Mouse (Mus musculus) adrenal gland (tissue): ENCODE measurements around the gene Palb2.

Experiments used
- intact Hi-C: fragments of 180-260 bp; cut with DNase I; formaldehyde crosslinking; loops from one replicate; pipeline ENCODE4 v1.15.1; 2025
- long read RNA-seq, 2 experiments: library from polyadenylated mRNA; unstranded; transcript quantifications; one replicate each; pipeline ENCODE4 v2.0.0; 2020; ENCODE audit warnings: borderline replicate concordance in 1 of 2; ENCODE audit not compliant: insufficient replicate concordance in 1 of 2

Gene Palb2
- long read RNA-seq, experiment 1 = 0 reads
- long read RNA-seq, experiment 2 = 0 reads

- intact Hi-C loops = no loop called here
These were observed at the start of gene Palb2, which contains the start of gene Dctn5 for GRCm38 (mm10) chr7:122132497-122133337. Gene Palb2 (minus strand): TSS chr7:122132985. Gene Dctn5 (plus strand): TSS chr7:122133041.

- intact Hi-C loops = no loop called here
These were observed 47.9 kb upstream of the Palb2 start for GRCm38 (mm10) chr7:122180720-122181119.

GRCm38 (mm10) chr7:122171613-122172012 is 38.8 kb upstream of the Palb2 start:
- intact Hi-C loops = no loop called here

- intact Hi-C loops = no loop called here
These were observed 37.9 kb upstream of the Palb2 start for GRCm38 (mm10) chr7:122170705-122171104.

GRCm38 (mm10) chr7:122167203-122167602 is 34.4 kb upstream of the Palb2 start:
- intact Hi-C loops = no loop called here

GRCm38 (mm10) chr7:122163766-122164165 is 31.0 kb upstream of the Palb2 start:
- intact Hi-C loops = no loop called here

GRCm38 (mm10) chr7:122160037-122160436 is 27.3 kb upstream of the Palb2 start:
- intact Hi-C loops = no loop called here

- intact Hi-C loops = no loop called here
These were observed 26.4 kb upstream of the Palb2 start, which contains the start of gene Plk1 for GRCm38 (mm10) chr7:122158915-122159902. Gene Plk1 (plus strand): TSS chr7:122159439.

GRCm38 (mm10) chr7:122158488-122158887 is 25.7 kb upstream of the Palb2 start:
- intact Hi-C loops = no loop called here

- intact Hi-C loops = no loop called here
These were observed 19.7 kb upstream of the Palb2 start for GRCm38 (mm10) chr7:122152473-122152872.

- intact Hi-C loops = no loop called here
These were observed 8.2 kb upstream of the Palb2 start for GRCm38 (mm10) chr7:122140991-122141390.

- intact Hi-C loops = no loop called here
These were observed 5.4 kb upstream of the Palb2 start for GRCm38 (mm10) chr7:122138190-122138589.

- intact Hi-C loops = no loop called here
These were observed 4.3 kb upstream of the Palb2 start for GRCm38 (mm10) chr7:122137071-122137470.

- intact Hi-C loops = no loop called here
These were observed 2.3 kb upstream of the Palb2 start for GRCm38 (mm10) chr7:122135070-122135469.

GRCm38 (mm10) chr7:122133338-122133625 is 497 bp upstream of the Palb2 start:
- intact Hi-C loops = no loop called here

GRCm38 (mm10) chr7:122131834-122132233 is 951 bp downstream of the Palb2 start:
- intact Hi-C loops = no loop called here

GRCm38 (mm10) chr7:122126946-122127345 is 5.8 kb downstream of the Palb2 start:
- intact Hi-C loops = no loop called here

- intact Hi-C loops = no loop called here
These were observed 7.1 kb downstream of the Palb2 start for GRCm38 (mm10) chr7:122125636-122126035.

- intact Hi-C loops = no loop called here
These were observed 9.3 kb downstream of the Palb2 start for GRCm38 (mm10) chr7:122123518-122123917.

GRCm38 (mm10) chr7:122108206-122108605 is 24.6 kb downstream of the Palb2 start:
- intact Hi-C loops = no loop called here

GRCm38 (mm10) chr7:122101747-122102244 is 31.0 kb downstream of the Palb2 start, which contains the start of gene Ndufab1:
Gene Ndufab1 (minus strand): TSS chr7:122101886.
- intact Hi-C loops = no loop called here
